Comparison of ENCODE assay signal across 9 mouse cellular contexts in the genomic region with DNA sequence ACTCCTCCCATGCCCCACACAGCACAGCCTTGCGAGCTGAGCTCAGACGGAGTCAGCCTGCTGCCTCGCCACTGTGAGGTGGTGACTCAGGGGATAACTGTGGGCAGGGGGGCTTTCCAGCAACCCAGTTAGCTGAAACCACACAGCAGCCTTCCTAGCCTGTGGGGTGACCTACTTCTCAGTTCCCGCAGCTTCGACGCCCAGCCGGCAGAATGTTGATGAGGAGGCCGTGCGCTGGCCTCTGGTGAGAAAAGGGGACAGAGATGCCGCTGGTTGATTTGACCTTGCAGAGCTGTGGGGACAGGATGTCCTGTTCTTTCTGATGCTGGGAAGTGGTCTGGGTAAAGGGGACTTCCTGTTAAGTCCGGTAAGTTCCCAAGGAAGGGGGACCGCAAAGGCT.
A peak's percentile ranks its signal among the peaks of the same experiment; 100 is the strongest.
DNase-seq lines count a peak whose midpoint lies in the region; ATAC-seq and TF ChIP-seq lines count a peak whose summit lies in the region.
"Had no signal": no experiment of that assay in that cellular context is flagged by ENCODE, and none has a peak within 500 bp of the region (broad histone marks: within the 10 kb centered on the region; RNA-seq: fewer than 3 reads in every experiment).

No protein-coding gene starts in this region.

- peak overlapping the region; percentile 9; the same call in 1 of the 2 replicates for H3K27ac ChIP-seq in forebrain, embryonic 10.5 days
- no peak overlapping the region for H3K27ac ChIP-seq in forebrain, embryonic 11.5 days (ENCODE audit: low read depth, low read length)
- no peak overlapping the region for H3K27ac ChIP-seq in forebrain, embryonic 14.5 days (ENCODE audit: low read depth, low read length)
- H3K27ac ChIP-seq: limb, embryonic 13.5 days had no signal

- no peak for ATAC-seq in forebrain, embryonic 11.5 days (replicated peaks; ENCODE audit: low FRiP score)
- 0 out of 2 replicates have a peak, but pooled peaks have one; percentile 18 for ATAC-seq in megakaryocyte-erythroid progenitor cell, adult 5-6 weeks (replicated peaks; ENCODE audit: low FRiP score, low TSS enrichment, poor library complexity, severe bottlenecking)
- no peak for ATAC-seq in forebrain, embryonic 14.5 days

- H3K36me3 ChIP-seq in forebrain, embryonic 10.5 days (replicated peaks) = no peaks in the 10 kb centered on the region
- H3K36me3 ChIP-seq in forebrain, embryonic 11.5 days (ENCODE audit: control insufficient read depth, insufficient read depth, low read length) = no peaks in the 10 kb centered on the region
- H3K36me3 ChIP-seq in forebrain, embryonic 14.5 days (ENCODE audit: control insufficient read depth, insufficient read depth, low read length) = no peaks in the 10 kb centered on the region
- H3K36me3 ChIP-seq: limb, embryonic 13.5 days had no signal

- H3K9ac ChIP-seq in forebrain, embryonic 11.5 days (ENCODE audit: low read length) = no peak overlapping the region
- H3K9ac ChIP-seq in forebrain, embryonic 14.5 days (ENCODE audit: low read length) = no peak overlapping the region
- H3K9ac ChIP-seq: limb, embryonic 13.5 days had no signal

- peaks cover 11% of the 10 kb centered on the region for H3K4me1 ChIP-seq in forebrain, embryonic 10.5 days
- H3K4me1 ChIP-seq in forebrain, embryonic 11.5 days (replicated peaks; ENCODE audit: control insufficient read depth, insufficient read depth, low read length) = no peaks in the 10 kb centered on the region
- H3K4me1 ChIP-seq in lung, adult 2 months (ENCODE audit: control insufficient read depth, insufficient read depth, low read length) = no peaks in the 10 kb centered on the region
- H3K4me1 ChIP-seq in forebrain, embryonic 14.5 days (ENCODE audit: control insufficient read depth, insufficient read depth, low read length) = no peaks in the 10 kb centered on the region

- DNase-seq in forebrain, embryonic 10.5 days (ENCODE audit: extremely low spot score, low spot score) = no peak
- no peak for DNase-seq in forebrain, embryonic 11.5 days (ENCODE audit: low spot score)
- DNase-seq in lung, postnatal 10 days = peak; percentile 35
- no peak for DNase-seq in lung, adult 2 months
- peak; percentile 44 to 53 for DNase-seq in frontal cortex, postnatal 10 days (ENCODE audit: low spot score in 2 of 2)
- DNase-seq in forebrain, embryonic 14.5 days (ENCODE audit: low spot score) = no peak
- DNase-seq in adrenal gland, adult 8-10 months = no peak

- WGBS in forebrain, embryonic 10.5 days = 74% methylated on average over 12 of the region's 12 CpGs
- WGBS in forebrain, embryonic 11.5 days = 79% methylated on average over 12 of the region's 12 CpGs
- WGBS in lung, adult 2 months = 43% methylated on average over 12 of the region's 12 CpGs
- 76% methylated on average over 12 of the region's 12 CpGs for WGBS in forebrain, embryonic 14.5 days

- no peak overlapping the region for H3K4me3 ChIP-seq in forebrain, embryonic 10.5 days
- no peak overlapping the region for H3K4me3 ChIP-seq in forebrain, embryonic 11.5 days (ENCODE audit: low read depth, low read length)
- H3K4me3 ChIP-seq in lung, adult 2 months (replicated peaks; ENCODE audit: extremely low read depth, low read depth, low read length) = no peak overlapping the region
- no peak overlapping the region for H3K4me3 ChIP-seq in forebrain, embryonic 14.5 days (ENCODE audit: low read depth, low read length)
- H3K4me3 ChIP-seq: limb, embryonic 13.5 days had no signal

- TF ChIP-seq CTCF in lung, adult 2 months (IDR thresholded peaks at IDR 0.05; ENCODE audit: insufficient read depth, low read length) = no peak

- H3K27me3 ChIP-seq in forebrain, embryonic 10.5 days (ENCODE audit: poor library complexity, severe bottlenecking) = no peaks in the 10 kb centered on the region; the same call in 1 of the 2 replicates
- H3K27me3 ChIP-seq in forebrain, embryonic 11.5 days (ENCODE audit: control insufficient read depth, insufficient read depth, low read length) = no peaks in the 10 kb centered on the region
- H3K27me3 ChIP-seq in forebrain, embryonic 14.5 days (replicated peaks; ENCODE audit: control insufficient read depth, insufficient read depth, low read length) = no peaks in the 10 kb centered on the region
- H3K27me3 ChIP-seq: limb, embryonic 13.5 days had no signal

- no peak for TF ChIP-seq POLR2A in lung, adult 2 months (IDR thresholded peaks at IDR 0.05; ENCODE audit: borderline replicate concordance, extremely low read depth, low read depth, low read length)

- no peaks in the 10 kb centered on the region for H3K9me3 ChIP-seq in forebrain, embryonic 10.5 days
- no peaks in the 10 kb centered on the region for H3K9me3 ChIP-seq in forebrain, embryonic 11.5 days (ENCODE audit: control insufficient read depth, low read length)
- no peaks in the 10 kb centered on the region for H3K9me3 ChIP-seq in forebrain, embryonic 14.5 days (replicated peaks; ENCODE audit: control insufficient read depth, low read length)
- H3K9me3 ChIP-seq: limb, embryonic 13.5 days had no signal

- H3K4me2 ChIP-seq in forebrain, embryonic 11.5 days (ENCODE audit: low read depth, low read length, severe bottlenecking) = no peak overlapping the region
- H3K4me2 ChIP-seq in forebrain, embryonic 14.5 days (ENCODE audit: low read length) = no peak overlapping the region
- H3K4me2 ChIP-seq: limb, embryonic 13.5 days had no signal

Comparison
In these comparisons a context has a peak if more than half of its experiments do, and no peak if none do; other contexts are left out.
1. DNase-seq: peak in lung, postnatal 10 days (single experiment) and frontal cortex, postnatal 10 days (2 of 2); none in forebrain, embryonic 10.5 days (single experiment), forebrain, embryonic 11.5 days (single experiment), lung, adult 2 months (single experiment), forebrain, embryonic 14.5 days (single experiment) and adrenal gland, adult 8-10 months (single experiment).